Mouse (Mus musculus): ENCODE measurements around the gene Pkdcc.

Pkdcc gene

GRCm38 (mm10) chr17:83214674-83215528, at the start of gene Pkdcc:
TSS of gene Pkdcc (plus strand) at chr17:83215292.
- DNase-seq (ENCODE audit: low spot score in 2 of 2), result peak in 1 of 2 experiments; percentile 15

- no peak for DNase-seq (ENCODE audit: low spot score in 2 of 2)
Observed at GRCm38 (mm10) chr17:83166195-83166594, 48.9 kb upstream of the Pkdcc start.

- no peak for DNase-seq (ENCODE audit: low spot score in 2 of 2)
Observed at GRCm38 (mm10) chr17:83176146-83176545, 38.9 kb upstream of the Pkdcc start.

- no peak for DNase-seq (ENCODE audit: low spot score in 2 of 2)
Observed at GRCm38 (mm10) chr17:83178483-83179150, 36.5 kb upstream of the Pkdcc start.

GRCm38 (mm10) chr17:83179151-83179531, 36.0 kb upstream of the Pkdcc start:
- no peak for DNase-seq (ENCODE audit: low spot score in 2 of 2)

- no peak for DNase-seq (ENCODE audit: low spot score in 2 of 2)
Observed at GRCm38 (mm10) chr17:83179569-83179968, 35.5 kb upstream of the Pkdcc start.

- no peak for DNase-seq (ENCODE audit: low spot score in 2 of 2)
Observed at GRCm38 (mm10) chr17:83181086-83181485, 34.0 kb upstream of the Pkdcc start.

GRCm38 (mm10) chr17:83181592-83181991, 33.5 kb upstream of the Pkdcc start:
- no peak for DNase-seq (ENCODE audit: low spot score in 2 of 2)

- no peak for DNase-seq (ENCODE audit: low spot score in 2 of 2)
Observed at GRCm38 (mm10) chr17:83182061-83182664, 32.9 kb upstream of the Pkdcc start.

GRCm38 (mm10) chr17:83182780-83183179, 32.3 kb upstream of the Pkdcc start:
- DNase-seq (ENCODE audit: low spot score in 2 of 2), result no peak

- DNase-seq (ENCODE audit: low spot score in 2 of 2), result no peak
Observed at GRCm38 (mm10) chr17:83187751-83188565, 27.1 kb upstream of the Pkdcc start.

GRCm38 (mm10) chr17:83190810-83191209, 24.3 kb upstream of the Pkdcc start:
- no peak for DNase-seq (ENCODE audit: low spot score in 2 of 2)

GRCm38 (mm10) chr17:83194491-83194890, 20.6 kb upstream of the Pkdcc start:
- no peak for DNase-seq (ENCODE audit: low spot score in 2 of 2)

GRCm38 (mm10) chr17:83197361-83197923, 17.6 kb upstream of the Pkdcc start:
- DNase-seq (ENCODE audit: low spot score in 2 of 2), result no peak

- DNase-seq (ENCODE audit: low spot score in 2 of 2), result no peak
Observed at GRCm38 (mm10) chr17:83200469-83200868, 14.6 kb upstream of the Pkdcc start.

- DNase-seq (ENCODE audit: low spot score in 2 of 2), result no peak
Observed at GRCm38 (mm10) chr17:83201257-83201656, 13.8 kb upstream of the Pkdcc start.

- no peak for DNase-seq (ENCODE audit: low spot score in 2 of 2)
Observed at GRCm38 (mm10) chr17:83203692-83204383, 11.3 kb upstream of the Pkdcc start.

GRCm38 (mm10) chr17:83207296-83207695, 7.8 kb upstream of the Pkdcc start:
- DNase-seq (ENCODE audit: low spot score in 2 of 2), result no peak

GRCm38 (mm10) chr17:83208455-83208854, 6.6 kb upstream of the Pkdcc start:
- DNase-seq (ENCODE audit: low spot score in 2 of 2), result no peak

GRCm38 (mm10) chr17:83210531-83210930, 4.6 kb upstream of the Pkdcc start:
- no peak for DNase-seq (ENCODE audit: low spot score in 2 of 2)

GRCm38 (mm10) chr17:83211196-83211595, 3.9 kb upstream of the Pkdcc start:
- DNase-seq (ENCODE audit: low spot score in 2 of 2), result no peak
